Mouse (Mus musculus) erythroblast, embryonic 14.5 days (primary cell): ENCODE data around the gene Plekha3.

Experiments
- GATA1 ChIP-seq: IDR thresholded peaks from 2 replicates; pipeline ENCODE4 v1.6.1; 2012; ENCODE audit warnings: low read length, inconsistent platforms, mixed read lengths
- TAL1 ChIP-seq: IDR thresholded peaks from 3 replicates; pipeline ENCODE4 v1.6.1; 2012; ENCODE audit warnings: low read length, inconsistent platforms, mixed read lengths

DNA sequence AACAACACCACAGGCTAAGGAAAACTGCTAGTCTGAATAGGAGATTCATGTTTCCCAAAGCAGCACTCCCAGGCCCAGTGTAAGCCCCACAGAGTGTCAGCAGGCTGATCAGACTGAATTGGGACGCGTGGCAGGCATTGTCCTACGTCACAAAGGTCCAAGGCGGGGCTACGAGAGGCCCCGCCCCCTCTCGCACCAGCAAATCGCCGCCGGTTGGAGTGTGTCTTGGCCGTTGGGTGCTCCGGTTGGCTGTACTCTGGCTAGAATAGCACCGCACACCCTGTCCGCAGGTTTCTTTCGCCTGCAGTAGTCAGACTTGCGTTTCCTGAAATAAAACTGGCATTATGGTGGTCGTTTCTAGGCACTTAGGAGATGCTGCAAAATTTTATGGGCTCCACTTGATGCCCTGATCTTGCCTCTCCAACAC, 2.1 kb upstream of the Plekha3 start, which contains the start of gene Fkbp7:
- TF ChIP-seq TAL1 (no peak), GATA1 (no peak)
